Mouse (Mus musculus) megakaryocyte, embryonic 14.5 days (primary cell): ENCODE measurements around the gene Nrip1.

Experiments used
- FLI1 ChIP-seq: IDR thresholded peaks from 2 replicates; pipeline ENCODE4 v1.6.1; 2012; ENCODE audit warnings: low read length, inconsistent platforms, mixed read lengths
- GATA1 ChIP-seq: IDR thresholded peaks from 3 replicates; pipeline ENCODE4 v1.6.1; 2012; ENCODE audit warnings: mixed read lengths, low read length, inconsistent platforms, borderline replicate concordance

GRCm38 (mm10) chr16:76332127-76332526 is 41.5 kb downstream of the Nrip1 start:
- TF ChIP-seq GATA1 (no peak), FLI1 (no peak)
